Mouse (Mus musculus) layer of hippocampus, adult 18-20 months (tissue): Measurements from ENCODE around the gene Eef2. TPM values are rescaled to one million over a fixed set of nuclear protein-coding genes. Genes with fewer than 3 reads are reported as not detected.

Experiments
- total RNA-seq, 2 experiments: library from RNA; stranded (reverse); gene quantifications; 2 replicates each; pipeline ENCODE4 v1.2.3; 2021

Eef2 gene
- total RNA-seq, 2 experiments from 2014 or later = 907 to 934 TPM

Other genes with a start within 250 kb of the Eef2 start
- 10 to 100 TPM; 24.9 to 28.1 TPM for gene Gadd45b, start 246.6 kb upstream of the Eef2 start, total RNA-seq
- gene Gng7, start 161.7 kb upstream of the Eef2 start, total RNA-seq = 100 to 1,000 TPM; 166 to 173 TPM
- 10 to 100 TPM; 96.6 to 98.2 TPM for gene Diras1, start 151.0 kb upstream of the Eef2 start, total RNA-seq
- gene Slc39a3, start 139.2 kb upstream of the Eef2 start, total RNA-seq = 10 to 100 TPM; 62.1 to 64.4 TPM
- 100 to 1,000 TPM; 180 to 183 TPM for gene Sgta, start 116.5 kb upstream of the Eef2 start, total RNA-seq
- 10 to 100 TPM; 50.5 to 50.6 TPM for gene Thop1, start 106.6 kb upstream of the Eef2 start, total RNA-seq
- gene Creb3l3, start 77.8 kb upstream of the Eef2 start, total RNA-seq = under 1 TPM; 0.57 to 0.63 TPM
- gene Map2k2, start 70.7 kb upstream of the Eef2 start, total RNA-seq = 100 to 1,000 TPM; 130 to 136 TPM
- gene Zbtb7a, start 41.4 kb upstream of the Eef2 start, total RNA-seq = 100 to 1,000 TPM; 122 to 126 TPM
- gene Pias4, start 8.7 kb upstream of the Eef2 start, total RNA-seq = 10 to 100 TPM; 27.5 to 30.8 TPM
- 10 to 100 TPM; 71.9 to 76.4 TPM for gene Dapk3, start 6.4 kb downstream of the Eef2 start, total RNA-seq
- not detected for gene 4930442H23Rik, start 7.2 kb downstream of the Eef2 start, total RNA-seq
- under 1 TPM; 0.23 to 0.27 TPM for gene Nmrk2, start 25.4 kb downstream of the Eef2 start, total RNA-seq
- gene Atcay, start 54.2 kb downstream of the Eef2 start, total RNA-seq = 100 to 1,000 TPM; 150 to 155 TPM
- 10 to 100 TPM; 57.6 to 63.6 TPM for gene Zfr2, start 56.5 kb downstream of the Eef2 start, total RNA-seq
- gene Matk, start 76.3 kb downstream of the Eef2 start, total RNA-seq = 100 to 1,000 TPM; 204 to 214 TPM
- gene Mrpl54, start 90.3 kb downstream of the Eef2 start, total RNA-seq = 10 to 100 TPM; 36.9 to 40.4 TPM
- gene Apba3, start 90.3 kb downstream of the Eef2 start, total RNA-seq = 10 to 100 TPM; 39.3 to 40.9 TPM
- 1 to 10 TPM in 1 of 2 experiments, under 1 TPM in 1; 0.62 to 1.7 TPM for gene Tjp3, start 115.0 kb downstream of the Eef2 start, total RNA-seq
- 100 to 1,000 TPM; 303 to 304 TPM for gene Pip5k1c, start 116.3 kb downstream of the Eef2 start, total RNA-seq
- gene Cactin, start 144.5 kb downstream of the Eef2 start, total RNA-seq = 10 to 100 TPM; 31.1 to 31.2 TPM
- gene Tbxa2r, start 152.1 kb downstream of the Eef2 start, total RNA-seq = 1 to 10 TPM in 1 of 2 experiments, under 1 TPM in 1; 0.74 to 1.0 TPM
- gene Gipc3, start 166.6 kb downstream of the Eef2 start, total RNA-seq = 1 to 10 TPM; 1.8 TPM
- 10 to 100 TPM; 32.4 to 37.0 TPM for gene Hmg20b, start 173.8 kb downstream of the Eef2 start, total RNA-seq
- gene Mfsd12, start 180.9 kb downstream of the Eef2 start, total RNA-seq = 10 to 100 TPM; 42.2 to 44.4 TPM
- 1 to 10 TPM; 1.6 to 2.0 TPM for gene 4930404N11Rik, start 189.2 kb downstream of the Eef2 start, total RNA-seq
- gene Fzr1, start 201.9 kb downstream of the Eef2 start, total RNA-seq = 10 to 100 TPM; 70.8 to 72.5 TPM
- gene Dohh, start 207.8 kb downstream of the Eef2 start, total RNA-seq = 10 to 100 TPM; 82.0 to 82.9 TPM
- gene Gm48551, start 207.8 kb downstream of the Eef2 start, total RNA-seq = 1 to 10 TPM; 4.1 to 4.8 TPM
- 1 to 10 TPM; 4.2 to 6.9 TPM for gene Gm48552, start 212.4 kb downstream of the Eef2 start, total RNA-seq
- 1 to 10 TPM; 1.8 to 2.4 TPM for gene Smim24, start 216.4 kb downstream of the Eef2 start, total RNA-seq